Mouse (Mus musculus) G1E (cell line): Measurements from ENCODE around the gene Atr.

Experiments used
- CTCF ChIP-seq: IDR thresholded peaks from 2 replicates; pipeline ENCODE4 v1.5.1; 2012; ENCODE audit warnings: low read depth, low read length, inconsistent platforms, mixed read lengths
- GATA1 ChIP-seq: IDR thresholded peaks from 2 replicates; pipeline ENCODE4 v1.6.1; 2012; ENCODE audit warnings: borderline replicate concordance, low read length, inconsistent platforms, mixed read lengths

GRCm38 (mm10) chr9:95882751-95883150, 25.4 kb downstream of the Atr start:
- TF ChIP-seq GATA1 (no peak), CTCF (no peak)
